Mouse (Mus musculus): Measurements from ENCODE around the gene Rras.

The Rras gene

DNA sequence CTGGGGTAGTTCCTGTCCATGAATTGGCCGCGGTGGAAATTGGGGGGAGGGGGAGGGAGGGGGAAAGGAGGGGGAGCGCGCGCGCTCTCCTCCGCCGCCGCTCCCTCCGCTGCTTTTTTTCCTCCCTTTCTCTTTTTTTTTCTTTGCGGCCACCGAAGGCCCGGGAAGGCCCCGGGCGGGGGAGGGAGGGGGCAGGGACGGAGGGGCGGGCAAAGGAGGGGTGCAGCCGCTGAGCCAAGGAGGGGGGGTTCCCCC is 35.0 kb downstream of the Rras start, which contains the start of gene Prr12:
Gene Prr12, minus strand, starts transcription at position 20 of the 255 bp plus-strand sequence.
- DNase-seq (ENCODE audit: low spot score in 2 of 2): no peak

DNA sequence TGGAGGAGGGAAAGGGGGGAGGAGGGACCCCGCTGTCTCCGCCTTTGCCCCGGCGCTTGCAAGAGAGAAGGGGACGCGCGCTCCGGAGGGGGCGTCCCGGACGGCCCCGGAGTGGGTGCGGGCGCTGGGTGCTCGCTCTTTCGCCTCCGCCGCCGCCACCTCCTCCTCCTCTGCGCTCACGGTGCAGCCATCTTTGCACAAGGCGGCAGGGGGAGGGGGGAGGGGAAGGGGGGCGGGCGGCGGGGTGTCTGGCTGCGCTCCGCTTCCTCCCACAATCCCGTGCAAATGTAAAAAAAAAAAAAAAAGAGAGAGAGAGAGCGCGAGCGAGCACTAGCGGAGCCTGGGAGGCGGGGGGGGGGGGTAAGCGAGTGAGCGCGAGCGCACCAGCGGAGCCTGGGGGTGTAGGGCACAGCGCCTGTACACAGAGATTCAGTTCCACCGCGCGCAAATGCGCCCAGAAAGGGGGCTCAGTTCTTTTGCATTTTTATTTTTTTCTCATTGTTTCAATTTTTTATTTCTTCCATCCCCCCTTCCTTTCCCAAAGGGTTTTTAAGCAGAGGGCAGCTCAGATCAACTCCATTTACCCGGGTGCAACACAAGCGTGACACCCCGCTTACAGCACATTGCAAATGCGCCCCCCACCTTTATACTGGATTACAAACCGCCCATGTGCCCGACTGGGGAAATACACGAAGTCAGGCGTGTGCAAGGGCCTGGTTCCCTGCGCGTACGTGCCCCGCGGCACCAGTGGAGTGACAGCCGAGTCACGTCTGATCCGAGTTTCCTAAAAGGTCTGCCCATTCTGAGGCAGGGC is 35.6 kb downstream of the Rras start:
- DNase-seq (ENCODE audit: low spot score in 2 of 2): peak; percentile 55 to 67

DNA sequence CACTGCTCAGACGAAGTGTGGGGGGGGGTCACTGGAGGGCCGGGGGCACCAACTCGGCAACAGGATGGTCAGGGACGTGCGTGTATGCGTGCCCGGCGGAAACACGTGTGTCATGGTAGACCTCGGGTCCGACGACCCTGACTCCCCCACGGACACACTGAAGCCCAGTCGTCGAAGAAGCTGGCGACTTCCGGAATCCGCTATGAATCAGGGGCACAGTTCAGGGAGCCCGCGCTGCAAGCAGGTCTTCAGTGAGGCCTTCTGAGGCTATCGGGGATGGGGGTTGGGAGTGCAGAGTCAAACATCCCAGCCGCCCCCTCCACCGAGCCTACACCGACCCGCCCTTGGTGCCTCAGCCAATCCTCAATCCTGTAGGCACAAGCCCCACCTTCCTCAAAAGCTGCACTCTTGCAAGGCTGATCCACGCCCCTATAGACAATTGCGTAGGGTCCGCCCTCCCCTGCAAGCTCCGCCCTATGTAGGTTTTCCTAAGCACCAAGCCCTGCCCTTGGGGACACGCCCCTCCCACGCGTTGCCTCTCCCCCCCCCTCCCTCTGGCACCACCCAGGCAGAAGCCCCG is 36.3 kb downstream of the Rras start:
- peak; percentile 88 to 93 for DNase-seq (ENCODE audit: low spot score in 2 of 2)

DNA sequence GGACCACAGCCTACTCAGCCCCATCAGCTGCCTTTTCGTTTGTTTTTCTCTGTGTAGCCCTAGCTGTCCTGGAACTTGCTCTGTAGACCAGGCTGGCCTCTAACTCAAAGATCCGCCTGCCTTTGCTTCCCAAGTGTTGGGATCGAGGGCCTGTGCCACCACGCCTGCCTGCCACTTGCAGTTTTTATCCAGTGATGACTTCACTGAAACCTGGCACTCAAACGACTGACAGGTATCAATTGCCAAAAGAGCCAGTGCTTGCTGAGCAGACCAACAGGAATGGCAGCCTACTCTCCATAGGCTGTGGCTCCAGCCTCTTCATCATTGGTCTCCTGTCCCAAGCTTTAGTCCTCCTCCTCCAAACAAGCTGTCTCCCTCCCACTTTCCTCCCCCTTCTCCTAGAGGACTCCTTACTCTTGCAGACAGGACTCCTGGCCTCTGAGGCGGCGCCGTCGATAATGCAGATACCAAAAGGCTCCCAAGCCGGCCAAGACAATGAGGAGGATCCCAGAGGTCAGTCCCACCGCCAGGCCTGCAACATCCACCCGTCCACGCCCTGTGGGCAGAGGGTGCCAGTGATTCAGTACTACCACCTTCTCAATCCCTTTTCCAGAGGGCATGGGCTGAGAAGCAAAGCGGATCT is 38.7 kb downstream of the Rras start:
- DNase-seq (ENCODE audit: low spot score in 2 of 2): no peak

DNA sequence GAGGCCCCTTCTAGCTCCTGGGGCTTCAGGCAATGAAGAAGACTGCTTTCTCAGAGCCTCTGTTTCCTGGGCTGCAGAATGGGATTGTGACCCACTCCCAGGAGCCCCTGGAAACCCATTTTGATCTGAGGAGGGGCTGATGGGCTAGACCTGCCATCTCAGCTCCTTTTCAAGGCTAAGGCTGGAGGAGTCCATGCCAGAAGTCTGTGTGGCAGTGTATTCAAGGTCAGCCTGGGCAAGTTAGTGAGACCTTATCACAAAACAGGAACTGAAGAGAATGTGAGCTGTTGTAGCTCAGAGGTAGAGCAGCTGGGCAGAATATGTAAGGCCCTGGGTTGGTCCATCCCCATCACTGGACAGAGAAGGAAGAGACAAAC is 39.2 kb downstream of the Rras start:
- no peak for DNase-seq (ENCODE audit: low spot score in 2 of 2)

DNA sequence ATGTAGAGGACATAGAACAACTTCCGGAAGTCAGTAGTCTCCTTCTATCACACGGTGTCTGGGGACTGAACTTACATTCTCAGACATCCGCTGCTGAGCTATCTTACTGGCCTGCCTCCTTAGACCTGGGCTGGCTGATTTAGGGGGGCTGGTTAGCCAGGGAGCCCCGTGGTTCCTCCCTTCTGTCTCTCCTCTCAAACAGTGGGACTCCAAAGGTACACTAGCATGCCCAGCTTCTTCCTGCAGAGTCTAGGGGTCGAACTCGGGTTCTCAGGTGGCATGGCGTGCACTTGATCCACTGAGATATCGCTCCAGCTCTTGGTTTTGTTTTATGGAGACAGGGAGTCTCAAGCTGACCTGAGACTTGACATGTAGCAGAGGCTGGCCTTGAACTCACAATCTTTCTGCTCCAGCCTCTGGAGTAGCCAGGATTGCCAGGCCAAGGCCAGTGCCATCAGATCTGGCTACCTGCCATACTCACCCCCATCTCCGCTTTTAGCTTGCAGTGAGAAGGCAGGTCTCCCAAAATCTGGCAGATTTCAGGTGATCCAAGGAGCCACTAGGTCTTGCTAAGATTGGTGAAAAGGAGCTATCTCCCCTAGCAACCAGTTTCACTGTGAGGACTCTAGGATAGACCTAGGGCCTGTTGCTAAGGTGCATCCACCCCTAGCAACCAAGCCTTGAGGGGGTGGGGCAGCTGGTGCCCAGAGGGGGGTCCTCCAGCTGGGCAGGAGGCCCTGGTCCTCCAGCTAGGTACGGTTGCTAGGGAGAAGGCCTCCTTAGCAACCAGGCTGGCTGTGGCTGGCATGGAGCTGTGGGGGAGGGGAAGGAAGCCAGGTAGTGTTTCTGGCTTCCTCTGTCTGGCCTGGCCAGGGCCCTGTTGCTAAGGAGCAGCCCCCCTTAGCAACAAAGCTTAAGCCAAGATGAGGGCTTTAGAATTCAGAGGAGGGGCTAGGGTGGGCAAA is 41.1 kb downstream of the Rras start:
- DNase-seq (ENCODE audit: low spot score in 2 of 2): no peak

DNA sequence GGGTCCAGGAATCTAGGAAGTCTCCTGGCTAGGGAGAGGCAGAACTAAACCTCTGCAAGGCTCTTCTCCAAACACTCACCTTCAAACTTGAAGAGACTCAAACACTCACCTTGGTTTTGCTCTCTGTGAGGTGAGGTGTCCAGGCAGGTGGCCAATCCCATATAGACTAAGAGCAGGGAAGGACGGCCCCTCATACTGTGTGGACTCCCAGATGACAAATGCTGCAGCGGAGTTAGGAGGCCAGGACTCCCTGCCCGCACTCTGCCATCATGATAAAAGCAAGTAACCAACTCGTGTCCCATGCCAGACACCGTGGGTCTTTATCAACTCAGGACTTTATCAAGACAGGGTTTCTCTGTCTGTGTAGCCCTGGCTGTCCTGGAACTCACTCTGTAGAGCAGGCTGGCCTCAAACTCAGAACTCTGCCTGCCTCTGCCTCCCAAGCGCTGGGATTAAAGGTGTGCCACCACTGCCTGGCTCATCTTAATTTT is 42.9 kb downstream of the Rras start:
- no peak for DNase-seq (ENCODE audit: low spot score in 2 of 2)

DNA sequence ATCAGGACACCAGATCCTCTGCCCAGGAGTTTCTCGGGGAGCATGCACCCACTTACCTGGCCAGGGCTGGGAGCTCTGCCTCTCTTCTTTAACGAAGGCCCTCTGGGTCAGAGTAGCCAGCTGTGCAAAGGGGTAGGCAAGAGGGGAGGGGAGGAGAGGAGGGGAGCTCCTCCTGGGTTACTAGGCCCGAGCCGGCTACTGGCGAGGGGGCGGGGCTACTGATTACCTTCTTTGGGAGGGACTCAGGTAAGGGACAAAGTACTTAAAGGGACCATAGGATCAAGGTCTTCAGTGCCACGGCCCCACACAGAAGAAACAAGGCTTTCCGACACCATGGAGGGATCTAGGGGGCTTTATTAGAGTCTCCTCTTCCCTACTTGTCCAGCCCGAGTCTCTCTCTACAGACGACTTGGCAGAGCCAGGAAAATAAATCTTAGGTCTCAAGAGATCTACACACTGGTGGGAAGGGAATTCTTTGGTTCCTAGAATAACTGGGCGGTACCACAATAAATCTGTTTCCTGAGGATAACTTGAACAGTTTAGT is 43.8 kb downstream of the Rras start:
- DNase-seq (ENCODE audit: low spot score in 2 of 2): no peak

DNA sequence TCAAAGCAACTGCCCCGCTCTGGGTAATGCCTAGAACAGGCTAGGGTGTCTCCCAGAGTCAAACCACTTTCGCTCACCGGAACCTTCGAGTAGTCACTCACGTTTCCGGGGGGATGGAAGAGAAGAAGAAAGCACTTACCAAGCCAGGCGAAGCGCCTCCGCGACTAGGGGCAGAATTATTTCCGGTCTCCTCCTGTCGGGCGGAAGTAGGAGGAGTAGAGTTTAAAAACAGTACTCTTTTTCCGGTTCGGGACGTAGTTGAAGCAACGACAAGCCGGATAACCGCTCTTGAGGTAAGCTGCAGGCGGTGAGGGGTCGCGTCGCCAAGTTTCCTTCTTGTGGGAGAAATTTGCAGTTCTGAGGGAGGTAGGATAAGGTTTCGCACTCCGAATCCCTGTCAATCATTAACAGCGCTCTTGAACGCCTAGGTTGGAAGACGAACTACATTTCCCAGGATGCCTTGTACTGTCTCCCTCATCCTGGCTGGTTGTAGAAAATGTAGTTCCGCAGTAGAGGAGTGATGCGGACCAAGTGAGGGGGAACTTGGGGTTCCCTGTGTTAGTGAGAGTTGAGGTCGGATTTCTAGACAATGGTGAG is 44.6 kb downstream of the Rras start, which contains the start of the genes Nosip and Prrg2:
Gene Nosip, plus strand, starts transcription at position 191 of the 597 bp plus-strand sequence.
Gene Prrg2, minus strand, starts transcription at position 439 of the 597 bp plus-strand sequence.
- peak; percentile 94 to 96 for DNase-seq (ENCODE audit: low spot score in 2 of 2)

DNA sequence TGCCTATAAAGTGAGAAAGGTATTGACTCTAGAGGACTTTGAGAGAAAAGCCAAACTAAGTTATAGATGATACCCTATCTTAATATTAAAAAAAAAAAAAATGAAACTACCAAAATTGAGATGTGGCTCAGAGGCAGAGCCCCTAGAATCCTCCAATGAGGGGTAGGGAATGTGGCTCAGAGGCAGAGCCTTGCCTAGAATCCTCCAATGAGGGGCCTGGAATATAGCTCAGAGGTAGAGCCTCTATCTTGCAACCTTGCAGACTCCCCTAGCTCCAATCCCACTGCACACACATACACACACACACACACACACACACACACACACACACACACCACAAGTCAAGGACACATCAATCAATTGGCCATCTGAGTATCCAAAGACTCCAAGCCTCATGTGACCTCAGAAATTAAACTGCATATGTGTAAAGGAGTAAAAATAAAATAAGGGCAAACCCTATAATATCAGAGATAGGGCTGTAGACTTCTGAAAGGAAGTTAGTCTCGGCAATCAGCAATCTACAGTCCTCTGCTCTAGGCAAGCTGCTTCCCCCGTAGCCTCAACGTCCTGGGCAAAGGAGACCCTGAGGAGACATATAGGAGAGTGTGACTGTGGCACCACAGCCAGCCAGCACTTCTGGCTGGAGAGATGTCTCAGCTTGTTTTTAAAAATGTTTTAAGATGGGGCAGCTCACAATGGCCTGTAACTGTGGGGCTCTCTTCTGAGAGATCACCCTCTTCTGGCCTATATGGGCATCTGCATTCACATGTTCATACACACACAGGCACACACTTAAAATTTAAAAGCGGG is 49.6 kb downstream of the Rras start:
- DNase-seq (ENCODE audit: low spot score in 2 of 2): no peak

DNA sequence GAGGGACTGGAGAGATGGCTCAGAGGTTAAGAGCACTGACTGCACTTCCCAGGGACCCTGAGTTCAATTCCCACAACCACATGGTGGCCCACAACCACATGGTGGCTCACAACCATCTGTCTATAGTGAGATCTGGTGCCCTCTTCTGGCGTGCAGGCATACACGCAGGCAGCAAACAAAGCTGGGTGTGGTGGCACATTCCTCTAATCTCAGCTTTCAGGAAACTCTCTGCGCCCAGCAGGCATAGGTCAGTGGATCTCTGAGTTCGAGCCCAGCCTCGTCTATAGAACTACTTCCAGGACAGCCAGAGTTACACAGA is 50.2 kb downstream of the Rras start:
- no peak for DNase-seq (ENCODE audit: low spot score in 2 of 2)

DNA sequence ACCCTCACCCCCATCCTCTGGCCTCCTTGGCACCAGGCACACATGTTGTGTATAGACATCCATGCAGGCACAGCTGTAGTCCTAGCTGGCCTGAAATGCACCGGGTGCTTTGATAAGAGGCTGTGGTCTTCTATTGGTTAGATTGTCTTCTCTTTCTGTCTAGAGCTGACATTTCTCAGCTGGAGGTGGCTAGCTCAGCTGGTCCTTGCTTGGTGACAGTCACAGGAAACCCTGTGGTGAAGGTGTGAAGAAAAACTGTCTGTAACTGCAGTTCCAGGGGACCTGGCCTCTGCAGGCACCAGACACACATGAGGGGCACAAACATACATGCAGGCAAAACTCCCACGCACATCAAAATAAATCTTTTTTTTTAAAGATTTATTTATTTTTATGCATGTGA is 51.9 kb downstream of the Rras start:
- DNase-seq (ENCODE audit: low spot score in 2 of 2): no peak
